Mouse (Mus musculus) G1E-ER4 (cell line): ENCODE measurements around the gene BC052040. TPM values are rescaled to one million over a fixed set of nuclear protein-coding genes. Genes with fewer than 3 reads are reported as not detected.

ENCODE experiments used
- GATA1 ChIP-seq: IDR thresholded peaks from one replicate; pipeline ENCODE4 v1.8.0; 2012; ENCODE audit warnings: low read length, inconsistent platforms
- polyA plus RNA-seq: library from polyadenylated mRNA; stranded (reverse); fragments of >175 nt; gene quantifications from 2 replicates; pipeline ENCODE4 v1.2.3, GENCODE M21; 2012

Gene BC052040
- polyA plus RNA-seq, 1 experiment = 6.4 TPM

- no peak for TF ChIP-seq GATA1
Observed at GRCm38 (mm10) chr2:115774153-115774908, 192.8 kb downstream of the BC052040 start.

DNA sequence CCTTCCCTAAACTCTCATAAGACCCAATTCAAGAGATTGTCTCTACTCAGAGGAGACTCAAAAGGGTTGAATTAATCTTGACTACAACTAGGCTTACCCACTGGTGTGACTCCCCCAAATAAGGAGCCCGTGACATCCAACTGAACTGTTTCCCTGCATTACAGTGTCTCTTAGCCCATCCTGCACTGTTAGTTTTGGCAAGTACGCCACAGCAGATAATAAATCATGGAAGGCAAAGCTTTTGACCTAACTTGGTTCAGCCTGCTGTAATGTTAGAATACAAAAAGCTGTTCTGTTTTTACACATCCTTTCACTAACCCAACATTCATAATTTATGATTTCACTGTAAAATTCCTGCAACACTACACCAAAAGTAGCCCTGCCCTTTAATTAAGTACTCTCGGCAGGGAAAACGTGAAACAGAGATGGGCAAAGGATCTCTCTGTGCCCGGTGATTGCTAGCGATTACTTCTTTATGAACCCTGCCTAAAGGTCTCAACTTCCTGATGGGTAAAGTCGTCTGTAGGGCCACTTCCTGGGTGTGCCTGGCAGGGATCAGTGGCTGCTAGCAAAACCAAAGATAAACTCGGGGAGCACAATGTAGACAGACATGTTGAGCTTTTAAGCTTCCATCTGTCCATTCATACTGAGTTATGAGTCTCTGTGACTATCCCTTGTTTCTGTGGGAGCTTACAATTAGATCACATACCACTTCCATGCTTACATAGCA lies 194.1 kb downstream of the BC052040 start:
- no peak for TF ChIP-seq GATA1

DNA sequence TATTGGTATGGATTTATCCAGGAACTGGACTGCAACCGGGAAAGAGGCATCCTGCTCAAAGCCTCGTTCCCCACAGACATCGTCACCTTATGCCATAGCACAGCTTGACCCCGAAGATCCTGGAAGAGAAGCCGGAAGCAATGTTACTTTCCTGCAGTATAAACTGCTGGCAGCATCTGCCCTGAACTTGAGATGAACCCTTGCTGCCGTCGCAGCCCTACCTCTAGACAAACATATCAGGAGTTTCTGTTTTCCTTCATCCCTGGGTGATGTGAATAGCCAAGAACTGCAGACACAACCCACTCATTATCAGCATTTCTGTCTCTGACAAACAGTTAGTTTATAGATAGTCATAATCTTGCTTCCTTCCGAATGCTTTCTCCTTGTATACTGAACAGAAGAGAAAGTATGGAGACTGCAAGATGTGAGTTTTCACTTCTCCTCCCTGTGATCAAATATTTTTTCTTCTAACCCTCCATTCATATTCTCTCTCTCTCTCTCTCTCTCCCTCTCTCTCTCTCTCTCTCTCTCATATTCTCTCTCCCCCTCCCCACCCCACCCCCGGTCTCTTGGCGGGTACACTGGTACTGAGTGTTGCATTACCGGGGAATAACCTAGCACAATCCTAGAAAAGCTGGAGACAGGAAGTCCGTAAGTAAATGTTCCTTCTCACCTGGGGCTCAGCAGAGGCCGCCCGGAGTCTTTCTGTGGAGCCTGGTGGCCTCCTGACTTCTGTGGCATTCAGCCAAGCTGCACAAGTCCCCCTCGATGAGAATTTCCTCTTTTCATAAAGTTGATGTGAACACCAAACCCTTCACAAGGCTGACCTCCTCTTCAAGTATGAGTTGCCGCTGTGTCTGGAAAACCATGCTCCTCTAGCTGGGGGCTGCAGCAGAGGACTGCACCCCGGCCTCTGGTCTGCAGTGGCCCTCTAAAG lies 195.7 kb downstream of the BC052040 start:
- TF ChIP-seq GATA1 = no peak

GRCm38 (mm10) chr2:115780546-115781011 lies 199.1 kb downstream of the BC052040 start:
- no peak for TF ChIP-seq GATA1

GRCm38 (mm10) chr2:115785687-115786086 lies 204.2 kb downstream of the BC052040 start:
- no peak for TF ChIP-seq GATA1

GRCm38 (mm10) chr2:115798839-115799238 lies 217.3 kb downstream of the BC052040 start:
- TF ChIP-seq GATA1 = no peak

GRCm38 (mm10) chr2:115808376-115808775 lies 226.9 kb downstream of the BC052040 start:
- no peak for TF ChIP-seq GATA1

DNA sequence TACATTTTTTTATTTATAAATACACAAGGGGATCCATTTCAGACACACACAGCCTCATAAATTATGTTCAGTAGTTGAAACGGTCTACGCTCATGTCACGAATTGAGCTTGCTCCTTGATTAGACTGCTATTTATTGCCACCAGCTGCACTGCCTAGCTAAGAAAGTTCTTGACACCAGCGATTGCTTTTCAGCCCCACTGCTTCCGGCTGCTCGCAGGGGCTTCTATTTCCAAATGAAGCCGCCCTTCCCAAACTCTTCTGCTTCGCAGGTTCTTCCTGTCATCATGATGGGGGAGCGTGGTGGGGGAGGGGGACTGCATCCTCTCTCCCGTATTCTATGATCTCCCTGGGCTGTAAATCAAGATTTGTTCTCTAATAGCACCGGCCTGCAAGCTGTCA lies 231.8 kb downstream of the BC052040 start:
- TF ChIP-seq GATA1 = no peak

GRCm38 (mm10) chr2:115813721-115814120 lies 232.2 kb downstream of the BC052040 start:
- no peak for TF ChIP-seq GATA1

DNA sequence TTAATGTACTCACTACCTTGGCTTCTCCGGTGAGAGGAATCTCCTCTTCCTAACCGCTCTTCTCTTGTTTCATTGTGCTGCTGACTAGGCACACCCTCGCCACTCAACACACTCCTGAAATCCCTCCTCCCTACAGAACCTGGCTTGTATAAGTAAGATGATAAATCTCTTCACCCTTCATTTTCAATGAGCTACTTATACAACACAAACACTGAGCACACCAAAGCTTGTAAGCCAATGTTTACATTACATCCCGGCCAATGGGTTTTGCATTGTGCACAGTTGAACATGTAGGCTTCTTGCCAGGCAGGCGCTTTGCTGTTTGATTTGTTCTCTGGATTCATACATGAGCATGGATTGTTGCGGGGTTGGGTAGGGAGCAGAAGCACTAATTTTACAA lies 236.4 kb downstream of the BC052040 start:
- no peak for TF ChIP-seq GATA1

DNA sequence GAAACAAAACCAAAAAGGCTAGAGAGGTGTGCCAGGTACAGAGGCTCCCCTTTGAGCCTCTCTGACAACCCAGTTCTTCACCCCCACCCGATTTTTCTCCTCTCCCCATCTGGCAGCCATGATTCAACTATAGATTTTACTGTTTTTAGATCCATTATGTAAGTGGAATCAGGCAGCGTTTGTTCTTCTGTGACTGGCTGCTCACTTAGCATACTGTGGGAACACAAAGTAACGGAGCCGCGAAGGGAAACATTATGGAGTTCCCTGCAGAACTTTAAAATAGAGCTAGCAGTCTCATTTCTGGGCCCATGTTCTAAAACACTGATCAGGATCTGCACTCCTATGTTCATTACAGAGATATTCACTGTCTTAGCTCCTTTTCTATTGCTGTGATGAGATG lies 240.8 kb downstream of the BC052040 start:
- TF ChIP-seq GATA1 = no peak
